Mouse (Mus musculus) macrophage (primary cell): ENCODE data around the gene Arhgap32. TPM values are rescaled to one million over a fixed set of nuclear protein-coding genes. Genes with fewer than 3 reads are reported as not detected.
"Not testable (repeated sequence)": the region's sequence is repeated elsewhere in the genome, so short reads cannot be mapped to it uniquely, and the experiment has no call there.

Experiments used
- H3K27ac ChIP-seq: fragments of 350-480 bp; formaldehyde crosslinking; 2 replicates; pipeline ENCODE4 v1.9.0; 2021
- H3K36me3 ChIP-seq: fragments of 350-480 bp; formaldehyde crosslinking; 2 replicates; pipeline ENCODE4 v1.9.0; 2021; ENCODE audit errors: inconsistent target
- H3K4me3 ChIP-seq: fragments of 350-480 bp; formaldehyde crosslinking; 2 replicates; pipeline ENCODE4 v1.9.0; 2021; ENCODE audit errors: inconsistent target
- H3K79me2 ChIP-seq: fragments of 350-480 bp; formaldehyde crosslinking; 2 replicates; pipeline ENCODE4 v1.9.0; 2021; ENCODE audit errors: inconsistent target
- whole genome bisulfite sequencing: methylation state at CpG from one replicate; pipeline ENCODE4 v1.1.7; 2026; ENCODE audit warnings: inconsistent platforms; ENCODE audit not compliant: missing documents; 5-methylcytosine and 5-hydroxymethylcytosine counted together
- polyA plus RNA-seq: library from polyadenylated mRNA; stranded (reverse); fragments of 250-400 nt; gene quantifications from 3 replicates; pipeline ENCODE4 v1.2.4, GENCODE M21; 2018; ENCODE audit warnings: inconsistent platforms

The Arhgap32 gene
- polyA plus RNA-seq, 1 experiment from 2014 or later: 0.50 TPM

DNA sequence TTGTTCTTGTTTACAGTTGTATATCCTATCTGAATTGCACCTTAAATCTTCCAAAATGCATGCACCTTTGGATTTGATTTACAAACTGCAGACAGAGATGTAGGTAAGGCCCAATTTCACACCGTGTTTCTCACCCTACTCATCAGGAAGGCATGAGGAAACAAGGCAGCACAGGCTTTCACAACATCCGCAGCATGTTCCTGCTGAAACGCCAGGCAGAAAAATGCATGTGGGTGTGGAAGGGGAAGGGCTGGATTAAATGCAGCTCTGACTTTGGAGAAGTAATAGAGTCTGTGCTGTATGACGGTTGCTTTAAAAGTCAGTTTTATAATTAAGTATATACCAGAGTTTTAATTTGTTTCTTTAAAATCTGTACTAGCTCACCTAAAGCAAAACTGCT lies 1.9 kb downstream of the Arhgap32 start:
- Histone ChIP-seq H3K36me3 (no peaks in the 10 kb centered on the region), H3K4me3 (no peak overlapping the region), H3K79me2 (no peaks in the 10 kb centered on the region), H3K27ac (no peak overlapping the region)
- 0% methylated on average over 4 of the region's 4 CpGs for WGBS

DNA sequence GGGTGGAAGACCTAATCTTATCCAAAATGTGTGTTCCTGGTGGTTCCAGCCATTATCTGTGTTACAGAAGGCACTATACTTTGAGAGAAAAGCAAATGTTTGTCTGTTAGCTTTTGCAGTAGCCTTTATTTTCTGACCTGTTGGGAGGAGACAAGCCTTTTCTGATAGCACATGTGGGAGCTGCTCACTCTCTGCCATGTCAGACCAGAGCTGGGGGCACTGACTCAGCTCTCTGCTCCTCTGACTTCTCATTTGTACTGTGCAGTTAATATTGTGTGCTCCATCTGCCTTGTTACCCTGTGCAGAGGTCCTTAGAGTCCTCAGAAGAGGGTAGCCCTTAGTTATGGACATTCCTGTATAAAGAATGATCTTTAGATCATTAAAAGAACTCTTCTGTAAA lies 2.5 kb downstream of the Arhgap32 start:
- no peaks in the 10 kb centered on the region for H3K36me3 ChIP-seq
- no peak overlapping the region for H3K27ac ChIP-seq
- no peaks in the 10 kb centered on the region for H3K79me2 ChIP-seq
- no peak overlapping the region for H3K4me3 ChIP-seq

DNA sequence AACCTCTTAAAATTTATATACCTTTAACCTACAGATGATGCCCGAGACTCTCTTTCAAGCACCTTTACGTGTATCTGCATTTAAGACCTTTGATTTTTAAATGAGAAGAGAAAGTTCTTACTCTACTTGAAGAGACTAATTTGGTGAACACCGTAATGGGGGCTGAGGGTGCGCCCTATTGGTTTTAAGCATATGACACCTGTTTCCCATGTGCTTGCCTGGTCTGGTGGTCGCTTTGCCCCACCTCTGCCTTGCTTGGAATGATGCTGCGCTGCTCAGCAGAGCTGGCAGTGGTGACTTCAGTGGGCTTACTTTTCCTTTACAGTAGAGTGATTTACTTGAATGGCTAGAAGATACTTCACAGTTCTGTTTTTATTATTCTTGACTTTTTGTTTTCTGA lies 3.6 kb downstream of the Arhgap32 start:
- Histone ChIP-seq H3K4me3 (no peak overlapping the region), H3K79me2 (no peaks in the 10 kb centered on the region), H3K27ac (no peak overlapping the region), H3K36me3 (no peaks in the 10 kb centered on the region)
- 94% methylated on average over 6 of the region's 6 CpGs for WGBS

GRCm38 (mm10) chr9:32120162-32120561 lies 4.2 kb downstream of the Arhgap32 start:
- H3K79me2 ChIP-seq: no peaks in the 10 kb centered on the region
- no peaks in the 10 kb centered on the region for H3K36me3 ChIP-seq
- no peak overlapping the region for H3K4me3 ChIP-seq
- no peak overlapping the region for H3K27ac ChIP-seq
- WGBS: 91% methylated on average over 1 of the region's 1 CpGs

DNA sequence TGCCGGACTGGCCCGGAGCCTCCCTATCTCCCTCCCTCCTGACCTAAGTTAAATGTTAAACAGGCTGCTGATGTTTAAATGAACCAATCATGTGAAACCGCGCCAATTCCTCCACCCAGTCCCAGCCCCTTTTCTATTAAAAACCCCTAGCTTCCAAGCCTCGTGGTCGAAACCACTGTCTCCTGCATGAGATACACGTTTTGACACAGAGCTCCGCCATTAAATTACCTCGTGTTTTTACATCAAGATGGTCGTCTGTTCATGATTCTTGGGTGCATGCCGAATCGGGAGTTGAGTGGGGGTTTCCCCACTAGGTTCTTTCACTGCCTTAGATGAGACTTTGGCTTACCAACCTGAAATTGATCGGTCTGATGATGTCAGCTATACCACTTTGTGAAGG lies 5.3 kb downstream of the Arhgap32 start:
- not testable (repeated sequence) for H3K4me3 ChIP-seq
- 94% methylated on average over 13 of the region's 13 CpGs for WGBS

DNA sequence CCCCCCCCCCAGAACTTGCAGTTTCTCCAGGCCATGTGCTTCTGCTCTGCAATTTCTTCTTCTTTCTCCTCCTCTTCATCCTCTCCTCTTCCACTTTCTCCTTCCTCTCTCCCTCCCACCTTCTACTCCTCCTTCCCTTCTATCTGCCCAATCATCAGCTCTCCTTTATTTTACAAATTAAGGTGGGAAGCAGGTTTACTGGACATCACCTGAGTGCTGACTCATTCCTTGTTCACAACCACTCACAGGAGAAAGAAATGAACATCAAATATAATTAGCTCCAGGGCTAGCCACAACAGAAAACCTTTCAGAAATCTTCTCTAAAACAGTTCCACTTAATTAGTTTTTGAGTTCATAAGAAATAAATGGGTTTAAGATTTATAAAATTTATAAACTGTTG lies 20.3 kb downstream of the Arhgap32 start:
- Histone ChIP-seq H3K4me3 (no peak overlapping the region), H3K79me2 (no peaks in the 10 kb centered on the region), H3K36me3 (no peaks in the 10 kb centered on the region), H3K27ac (no peak overlapping the region)

More for the DNA sequence above, 5.3 kb downstream of the Arhgap32 start:
- not testable (repeated sequence) for H3K36me3 ChIP-seq, H3K27ac ChIP-seq, H3K79me2 ChIP-seq

GRCm38 (mm10) chr9:32136680-32137295 lies 20.9 kb downstream of the Arhgap32 start:
- H3K36me3 ChIP-seq: no peaks in the 10 kb centered on the region
- no peak overlapping the region for H3K4me3 ChIP-seq
- WGBS: 94% methylated on average over 11 of the region's 11 CpGs
- H3K79me2 ChIP-seq: no peaks in the 10 kb centered on the region
- no peak overlapping the region for H3K27ac ChIP-seq

DNA sequence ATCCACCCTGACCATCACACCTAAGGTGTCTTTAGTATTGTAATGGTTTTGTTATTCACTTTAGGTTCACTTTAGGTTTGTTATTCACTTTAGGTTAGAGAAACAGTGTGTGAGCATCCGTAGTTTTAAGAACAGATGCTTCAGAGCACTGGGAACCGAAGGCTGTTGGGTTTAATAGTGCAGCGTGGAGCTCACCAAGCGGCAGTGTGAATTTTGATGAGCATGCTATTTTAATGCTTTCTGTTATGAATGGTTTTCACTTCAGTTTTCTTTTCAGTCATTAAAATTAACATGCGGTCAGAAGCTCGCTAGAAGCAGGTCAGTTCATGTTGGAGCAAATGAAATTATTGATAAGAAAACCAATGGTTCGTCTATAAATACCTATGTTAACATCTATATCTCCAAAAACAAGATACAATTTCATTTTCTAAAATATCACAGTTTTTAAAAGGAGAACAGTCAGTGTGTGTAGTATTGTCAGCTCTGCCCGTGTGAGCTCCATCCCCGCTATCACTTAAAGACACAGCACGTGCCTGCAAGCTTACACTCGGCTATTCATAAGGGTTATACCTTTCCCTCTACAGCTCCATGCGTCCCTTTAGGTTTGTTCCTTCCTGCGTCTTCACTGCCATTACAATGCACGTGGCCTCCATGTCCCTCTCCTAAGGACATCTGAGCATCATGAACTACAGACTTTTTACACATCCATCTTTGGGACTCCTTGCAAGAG lies 21.9 kb downstream of the Arhgap32 start:
- Histone ChIP-seq H3K36me3 (no peaks in the 10 kb centered on the region), H3K4me3 (no peak overlapping the region), H3K27ac (no peak overlapping the region), H3K79me2 (no peaks in the 10 kb centered on the region)
- WGBS: 91% methylated on average over 14 of the region's 14 CpGs

DNA sequence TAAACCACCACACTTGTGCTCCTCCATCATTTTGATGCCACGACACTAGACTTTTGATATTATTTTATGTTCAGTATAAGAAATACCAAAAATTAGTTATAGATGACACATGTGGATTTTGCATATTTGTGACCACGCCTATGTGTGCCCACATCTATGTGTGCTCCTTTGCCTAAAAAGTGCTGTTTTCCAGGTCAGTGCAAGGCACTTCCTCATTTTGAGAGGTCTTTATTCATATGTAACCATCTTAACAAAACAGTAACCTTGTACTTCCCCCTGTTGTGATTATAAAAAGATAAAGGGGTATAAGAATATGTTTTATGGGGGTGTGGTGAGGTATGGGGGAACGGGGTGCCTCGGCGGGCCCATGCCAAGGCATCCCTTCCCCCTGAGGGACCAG lies 22.7 kb downstream of the Arhgap32 start:
- Histone ChIP-seq H3K27ac (no peak overlapping the region), H3K4me3 (no peak overlapping the region), H3K79me2 (no peaks in the 10 kb centered on the region), H3K36me3 (no peaks in the 10 kb centered on the region)
- WGBS: 32% methylated on average over 5 of the region's 5 CpGs

DNA sequence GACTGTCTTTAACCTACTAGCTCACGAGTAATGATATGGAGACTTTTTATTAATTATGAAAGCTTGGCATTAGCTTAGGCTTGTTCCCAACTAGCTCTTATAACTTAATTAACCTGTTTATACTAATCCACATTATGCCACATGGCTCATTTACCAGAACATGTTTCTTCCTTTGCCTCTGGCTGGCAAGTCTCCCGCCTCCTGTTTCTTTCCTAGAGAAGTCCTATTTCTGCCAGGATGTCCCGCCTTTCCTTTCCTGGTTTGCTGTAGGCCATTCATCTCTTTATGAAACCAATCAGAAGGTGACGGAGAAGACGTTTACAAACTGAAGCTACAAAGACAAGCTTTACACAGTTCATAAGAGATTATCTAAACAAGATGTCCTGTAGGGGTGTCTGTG lies 23.7 kb downstream of the Arhgap32 start:
- Histone ChIP-seq H3K4me3 (no peak overlapping the region), H3K36me3 (no peaks in the 10 kb centered on the region), H3K79me2 (no peaks in the 10 kb centered on the region), H3K27ac (no peak overlapping the region)
- WGBS: 100% methylated on average over 5 of the region's 5 CpGs

GRCm38 (mm10) chr9:32142834-32143233 lies 26.9 kb downstream of the Arhgap32 start:
- Histone ChIP-seq H3K36me3 (no peaks in the 10 kb centered on the region), H3K79me2 (no peaks in the 10 kb centered on the region), H3K4me3 (no peak overlapping the region), H3K27ac (no peak overlapping the region)
- WGBS: 32% methylated on average over 3 of the region's 3 CpGs

GRCm38 (mm10) chr9:32143451-32143850 lies 27.5 kb downstream of the Arhgap32 start:
- H3K79me2 ChIP-seq: no peaks in the 10 kb centered on the region
- H3K36me3 ChIP-seq: no peaks in the 10 kb centered on the region
- no peak overlapping the region for H3K4me3 ChIP-seq
- WGBS: 98% methylated on average over 3 of the region's 3 CpGs
- H3K27ac ChIP-seq: no peak overlapping the region

GRCm38 (mm10) chr9:32146257-32146996 lies 30.5 kb downstream of the Arhgap32 start:
- peak overlapping the region; percentile 54 for H3K27ac ChIP-seq
- no peaks in the 10 kb centered on the region for H3K79me2 ChIP-seq
- no peaks in the 10 kb centered on the region for H3K36me3 ChIP-seq
- H3K4me3 ChIP-seq: no peak overlapping the region
- WGBS: 44% methylated on average over 12 of the region's 12 CpGs

DNA sequence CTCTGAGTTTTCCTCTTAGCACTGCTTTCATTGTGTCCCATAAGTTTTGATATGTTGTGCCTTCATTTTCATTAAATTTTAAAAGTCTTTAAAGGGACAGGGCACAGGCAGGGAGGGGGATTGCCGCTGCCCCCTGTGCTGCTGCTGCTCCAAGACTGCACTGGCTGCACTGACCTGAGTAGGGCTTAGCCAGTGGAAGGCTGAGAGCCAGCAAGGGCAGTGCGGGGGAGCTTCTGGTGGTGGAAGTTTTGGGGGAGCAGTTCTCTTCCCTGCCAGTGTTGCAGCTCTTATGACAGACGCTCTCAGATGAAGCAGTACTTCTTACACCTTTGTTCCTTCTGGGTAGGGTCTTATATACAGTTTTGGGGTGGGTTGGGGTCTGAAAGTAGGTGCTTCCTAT lies 33.3 kb downstream of the Arhgap32 start:
- no peak overlapping the region for H3K4me3 ChIP-seq
- H3K36me3 ChIP-seq: no peaks in the 10 kb centered on the region
- no peaks in the 10 kb centered on the region for H3K79me2 ChIP-seq
- no peak overlapping the region for H3K27ac ChIP-seq
- 56% methylated on average over 3 of the region's 3 CpGs for WGBS
